Mouse (Mus musculus) gastrocnemius, postnatal 36 days (tissue): Measurements from ENCODE around the gene Olfr692. TPM values are rescaled to one million over a fixed set of nuclear protein-coding genes. Genes with fewer than 3 reads are reported as not detected.

Source experiments
- DNase-seq, 2 experiments: peaks; one replicate each; pipeline ENCODE4 v3.0.0; 2022
- intact Hi-C: fragments of 180-260 bp; cut with DNase I; formaldehyde crosslinking; loops from one replicate; pipeline ENCODE4 v1.15.1; 2025
- total RNA-seq, 2 experiments: library from RNA; stranded (reverse); gene quantifications; 2 replicates each; pipeline ENCODE4 v1.2.3; 2021

Gene Olfr692
- total RNA-seq, 2 experiments from 2014 or later, result not detected

DNA sequence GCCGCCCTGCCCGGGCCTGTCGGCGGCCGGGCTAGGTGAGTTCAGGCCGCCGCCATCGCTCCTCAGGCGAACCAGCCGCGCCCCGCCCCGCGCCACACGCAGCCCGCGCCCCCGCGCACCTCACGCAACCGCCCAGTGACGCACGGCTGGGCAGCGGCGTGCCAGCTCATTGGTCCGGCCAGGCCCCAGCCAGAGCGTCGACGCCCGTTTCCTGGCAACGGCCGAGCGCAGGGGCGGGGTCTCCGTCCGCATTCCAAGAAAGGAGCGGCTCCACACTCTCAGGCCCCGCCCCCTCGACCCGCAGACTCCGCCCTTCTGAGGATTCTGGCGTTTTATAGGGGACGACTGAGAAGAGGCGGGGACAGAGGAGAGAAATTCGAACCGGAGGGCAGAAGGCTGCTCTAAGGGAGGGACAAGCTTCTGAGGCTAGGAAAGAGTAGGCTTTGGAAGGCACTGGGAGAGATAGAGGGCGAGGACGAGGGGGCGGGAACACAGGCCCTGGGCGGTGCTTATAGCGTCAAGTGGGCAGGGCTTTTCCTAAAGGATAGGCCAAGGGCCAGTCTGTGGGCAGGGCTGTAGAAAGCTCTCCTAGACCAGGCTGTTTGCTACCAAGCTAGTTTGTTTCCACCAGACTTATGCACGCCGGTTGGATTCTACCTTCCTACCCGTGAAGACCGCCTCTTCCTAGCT, 32.0 kb downstream of the Olfr692 start, which contains the start of gene Fam160a2:
TSS of gene Fam160a2 (minus strand) at position 120 of the 690 bp plus-strand sequence.
- DNase-seq, result peak; percentile 99 to 100
- intact Hi-C loops, result loop anchor here (5.0 to 10.0 kb wide), 2 partner anchors 235 to 412 kb away; partner anchors contain the start of genes Mrpl17 and Trim3

DNA sequence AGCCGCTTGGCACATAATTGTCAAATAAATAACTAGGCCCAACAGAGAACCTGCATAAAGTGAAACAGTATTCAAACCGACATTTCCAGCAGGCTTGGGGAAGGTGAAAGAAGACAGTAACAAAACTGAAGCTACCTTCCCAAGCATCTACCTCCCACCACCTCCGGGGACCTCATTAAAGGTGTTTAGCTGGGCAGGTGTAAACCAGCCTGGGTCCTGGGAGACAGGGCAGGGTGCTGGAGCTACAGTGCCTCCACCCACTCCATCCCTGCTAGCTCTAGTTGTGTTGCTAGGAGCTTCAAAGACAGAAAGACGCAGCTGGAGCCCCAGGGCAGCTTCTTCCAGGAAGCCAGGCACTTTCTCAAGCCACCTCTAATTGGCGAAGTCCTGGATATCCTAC, 36.2 kb downstream of the Olfr692 start, which contains the start of gene Cnga4:
TSS of gene Cnga4 (plus strand) at position 301 of the 400 bp plus-strand sequence.
- intact Hi-C loops, result loop anchor here (5.0 to 10.0 kb wide), 2 partner anchors 231 to 408 kb away; partner anchors contain the start of genes Mrpl17 and Trim3
- DNase-seq, result no peak

DNA sequence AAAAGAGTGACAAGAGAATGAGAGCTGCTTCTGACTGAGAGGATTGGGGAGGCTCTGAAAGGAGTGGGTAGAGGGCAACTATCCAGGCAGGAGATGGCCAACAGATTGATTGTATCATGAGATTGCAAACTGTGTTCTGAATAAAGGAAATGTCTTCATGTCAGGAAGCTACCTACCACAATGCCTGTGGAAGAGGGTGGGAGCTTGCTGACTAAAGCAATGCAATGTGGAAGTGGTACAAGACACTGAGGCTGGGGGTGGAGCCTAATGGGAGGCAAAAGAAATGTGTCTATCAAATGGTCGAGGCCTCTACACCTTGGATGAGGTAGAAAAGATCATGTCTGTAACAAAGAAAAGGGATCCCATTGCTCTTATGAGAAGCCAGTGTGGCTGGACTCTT, 38.3 kb downstream of the Olfr692 start:
- DNase-seq, result no peak
- intact Hi-C loops, result loop anchor here (10.0 kb wide), 1 partner anchor 228 kb away; the partner anchor contains the start of gene Trim3

DNA sequence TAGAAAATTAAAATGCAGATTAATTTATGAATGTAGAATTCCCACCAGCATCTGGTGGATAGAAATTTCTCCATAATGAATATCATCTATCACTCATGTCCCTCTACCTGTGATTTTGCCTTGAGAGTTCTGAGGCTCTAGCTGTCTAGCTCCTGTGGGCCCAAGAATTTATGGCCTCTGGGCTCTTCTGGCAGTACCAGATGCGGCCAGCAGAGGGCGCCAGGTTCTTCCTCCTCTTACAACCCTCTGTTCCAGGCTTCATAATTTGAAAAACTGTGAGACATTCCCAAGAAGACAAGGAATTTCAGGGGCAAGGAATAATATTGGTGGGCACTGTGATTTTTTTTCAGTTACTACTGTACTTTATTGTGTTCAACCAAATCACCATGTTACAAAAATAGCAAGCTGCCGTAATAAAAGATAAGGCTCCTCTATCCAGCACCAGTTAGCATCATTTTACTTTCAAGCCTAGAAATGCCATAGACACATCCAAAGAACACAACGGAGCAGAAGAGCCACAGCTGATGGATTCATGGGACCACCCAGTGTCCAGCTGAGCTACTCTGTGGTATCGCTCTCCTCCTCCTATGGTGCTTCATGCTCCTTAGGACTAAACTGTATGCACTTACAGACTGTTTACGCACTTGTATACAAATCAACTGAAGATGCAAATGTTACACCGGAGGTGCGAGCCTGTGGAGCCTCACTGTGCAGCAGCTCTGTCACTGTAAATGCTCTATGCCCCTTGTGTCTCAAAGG, 44.0 kb downstream of the Olfr692 start:
- intact Hi-C loops, result loop anchor here (2.0 kb wide), 2 partner anchors 67 to 103 kb away; no protein-coding TSS in a partner anchor
- peak; percentile 70 to 76 for DNase-seq

DNA sequence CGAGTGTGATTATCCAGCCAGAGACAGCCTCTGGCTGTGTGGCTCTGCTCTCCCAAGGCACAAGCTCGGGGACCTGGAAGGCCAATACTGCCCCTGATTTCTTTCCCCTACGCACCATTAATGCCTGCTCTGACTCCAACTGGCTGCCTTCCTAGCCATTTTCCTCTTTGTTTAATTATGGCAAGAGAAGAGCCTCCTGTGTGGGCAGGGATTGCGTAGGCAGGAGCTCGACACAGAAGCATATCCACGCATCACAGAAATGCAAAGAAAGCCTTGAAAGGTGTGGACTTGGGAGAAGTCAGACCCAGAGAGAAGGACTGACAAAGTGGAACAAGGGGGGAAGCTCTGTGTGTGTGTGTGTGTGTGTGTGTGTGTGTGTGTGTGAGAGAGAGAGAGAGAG, 46.4 kb downstream of the Olfr692 start:
- intact Hi-C loops, result no loop called here
- DNase-seq, result no peak

DNA sequence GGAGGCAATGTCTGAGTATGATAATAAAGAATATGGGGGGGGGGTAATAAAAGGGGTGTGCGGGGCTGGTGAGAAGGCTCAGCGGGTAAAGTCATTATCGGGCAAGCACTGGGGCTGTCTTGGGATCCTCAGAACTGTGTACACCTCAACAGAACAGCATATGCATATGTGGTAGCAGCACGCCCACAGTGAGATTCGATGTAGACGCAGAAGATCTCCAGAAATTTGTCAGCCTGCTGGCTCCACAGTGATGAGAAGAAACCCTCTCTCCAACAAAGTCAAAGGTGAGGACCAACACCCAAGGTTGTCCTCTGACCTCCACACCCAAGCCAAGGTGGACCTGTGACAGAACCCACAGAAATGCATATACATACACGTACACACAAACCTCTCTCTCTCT, 48.5 kb downstream of the Olfr692 start:
- intact Hi-C loops, result no loop called here
- DNase-seq, result no peak

DNA sequence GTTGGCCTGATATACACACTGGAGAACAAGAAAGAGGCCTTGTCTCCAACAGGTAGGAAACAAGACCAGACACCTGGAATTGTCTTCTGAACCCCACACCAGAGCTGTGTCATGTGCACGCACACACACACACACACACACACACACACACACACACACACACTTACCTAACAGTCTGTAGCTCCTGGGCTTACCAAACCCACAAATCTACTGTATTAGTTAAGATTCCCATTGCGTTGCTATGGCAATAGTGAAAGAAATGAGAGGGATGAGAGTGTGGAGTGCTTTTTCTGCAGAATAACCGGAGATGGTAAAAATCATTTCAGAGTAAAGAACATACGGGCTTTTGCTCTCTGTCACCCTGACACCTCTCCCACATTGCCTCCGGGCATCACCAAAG, 50.1 kb downstream of the Olfr692 start:
- intact Hi-C loops, result no loop called here
- DNase-seq, result no peak

Other genes starting within 250 kb of the Olfr692 start
- not detected for gene Olfr683, start 221.2 kb upstream of the Olfr692 start, total RNA-seq
- gene Olfr684, start 204.6 kb upstream of the Olfr692 start, total RNA-seq, result not detected
- not detected for gene Olfr685, start 182.2 kb upstream of the Olfr692 start, total RNA-seq
- not detected for gene Olfr686, start 160.7 kb upstream of the Olfr692 start, total RNA-seq
- not detected for gene Olfr688, start 80.1 kb upstream of the Olfr692 start, total RNA-seq
- gene Olfr689, start 57.1 kb upstream of the Olfr692 start, total RNA-seq, result not detected
- gene Olfr690, start 34.1 kb upstream of the Olfr692 start, total RNA-seq, result not detected
- not detected for gene Olfr691, start 26.0 kb upstream of the Olfr692 start, total RNA-seq
- not detected for gene Gm5901, start 6.8 kb downstream of the Olfr692 start, total RNA-seq
- gene Fam160a2, start 31.8 kb downstream of the Olfr692 start, total RNA-seq, result 10 to 100 TPM; 11.0 to 12.2 TPM
- not detected for gene Cnga4, start 36.3 kb downstream of the Olfr692 start, total RNA-seq
- gene Cckbr, start 57.5 kb downstream of the Olfr692 start, total RNA-seq, result not detected
- 10 to 100 TPM; 10.1 to 13.2 TPM for gene Cavin3, start 114.1 kb downstream of the Olfr692 start, total RNA-seq
- 10 to 100 TPM; 50.9 to 51.5 TPM for gene Smpd1, start 186.1 kb downstream of the Olfr692 start, total RNA-seq
- 1 to 10 TPM; 5.3 to 8.6 TPM for gene Apbb1, start 213.4 kb downstream of the Olfr692 start, total RNA-seq
- gene Hpx, start 231.9 kb downstream of the Olfr692 start, total RNA-seq, result under 1 TPM in 1 of 2 experiments, not detected in 1; 0.36 TPM